Mouse (Mus musculus) forebrain, postnatal 0 days (tissue): Measurements from ENCODE around the gene Mcm8. TPM values are rescaled to one million over a fixed set of nuclear protein-coding genes. Genes with fewer than 3 reads are reported as not detected.

Experiments
- ATAC-seq: fragments of 200-750 bp; cut with Nextera tagmentation; 2 replicates; pipeline ENCODE4 v1.8.0; 2017; ENCODE audit warnings: mild to moderate bottlenecking, moderate library complexity
- DNase-seq: peaks from one replicate; pipeline ENCODE4 v3.0.0-alpha.2; 2015
- H3K27ac ChIP-seq: fragments of 300-500 bp; sonication (generic); 2 replicates; pipeline ENCODE4 v1.5.1; 2014; ENCODE audit warnings: low read depth, mild to moderate bottlenecking, antibody characterized with exemption, low read length, moderate library complexity, mixed read lengths
- H3K27me3 ChIP-seq: fragments of 300-500 bp; sonication (generic); 2 replicates; pipeline ENCODE4 v1.6.1; 2014; ENCODE audit warnings: mild to moderate bottlenecking, low read length, mixed read lengths; ENCODE audit not compliant: insufficient read depth
- H3K36me3 ChIP-seq: fragments of 300-500 bp; sonication (generic); 2 replicates; pipeline ENCODE4 v1.6.1; 2014; ENCODE audit warnings: mild to moderate bottlenecking, moderate library complexity; ENCODE audit not compliant: insufficient read depth
- H3K4me1 ChIP-seq: fragments of 300-500 bp; sonication (generic); 2 replicates; pipeline ENCODE4 v1.6.1; 2014; ENCODE audit warnings: antibody characterized with exemption; ENCODE audit not compliant: insufficient read depth
- H3K4me2 ChIP-seq: fragments of 300-500 bp; sonication (generic); 2 replicates; pipeline ENCODE4 v1.6.1; 2014; ENCODE audit warnings: low read depth, mild to moderate bottlenecking, moderate library complexity
- H3K4me3 ChIP-seq: fragments of 300-500 bp; sonication (generic); 2 replicates; pipeline ENCODE4 v1.5.1; 2014; ENCODE audit warnings: low read depth, low read length, mixed read lengths
- H3K9ac ChIP-seq: fragments of 300-500 bp; sonication (generic); 2 replicates; pipeline ENCODE4 v1.6.1; 2014; ENCODE audit warnings: mild to moderate bottlenecking
- H3K9me3 ChIP-seq: fragments of 300-500 bp; sonication (generic); 2 replicates; pipeline ENCODE4 v1.6.1; 2016; ENCODE audit warnings: low read length
- CTCF ChIP-seq: sonication (generic); IDR thresholded peaks from 2 replicates; pipeline ENCODE4 v1.5.1; 2016; ENCODE audit warnings: antibody characterized with exemption, control low read depth, low read depth
- WGBS: fragments of 180-500 bp; shearing (Covaris S2); extraction: QIAGEN DNeasy Blood & Tissue Kit; methylation state at CpG from one replicate; pipeline ENCODE4 v1.1.7; 2014; 5-methylcytosine and 5-hydroxymethylcytosine counted together
- polyA plus RNA-seq: library from polyadenylated mRNA; unstranded; fragments of >200 nt; fragmentation: Nextera tagmentation; extraction: Ambion mirVana; gene quantifications from 2 replicates; pipeline ENCODE4 v1.2.1, GENCODE M21; 2015
- total RNA-seq: library from RNA; depleted of rRNA; stranded (reverse); fragments of >200 nt; gene quantifications from 2 replicates; pipeline ENCODE4 v1.2.3, GENCODE M21; 2014

The Mcm8 gene
- total and polyA plus RNA-seq, 2 experiments from 2014 or later: 3.9 to 4.6 TPM

DNA sequence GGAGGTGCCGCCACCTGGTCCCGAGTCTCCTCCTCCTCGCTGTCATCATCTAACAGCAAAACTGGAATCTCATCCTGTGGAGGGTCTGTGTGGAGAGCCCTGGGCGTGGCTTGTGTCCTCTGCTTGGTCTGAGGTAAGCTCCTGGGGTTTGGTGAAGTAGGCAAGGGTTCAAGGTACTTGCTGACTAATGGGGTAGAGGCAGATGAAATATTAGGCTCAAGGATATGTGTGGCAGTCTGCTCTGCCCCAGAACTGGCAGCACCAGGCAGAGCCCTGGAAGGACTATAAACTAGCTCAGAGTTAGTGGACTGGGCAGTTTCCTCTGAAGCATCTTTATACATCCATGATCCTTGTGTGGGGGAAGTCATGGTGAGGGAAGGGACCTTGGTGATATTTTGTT, 54.3 kb downstream of the Mcm8 start:
- Histone ChIP-seq H3K27me3 (no peaks in the 10 kb centered on the region), H3K9ac (no peak overlapping the region), H3K36me3 (peaks cover 18% of the 10 kb centered on the region; the same call in 1 of the 2 replicates), H3K4me3 (no peak overlapping the region), H3K4me1 (no peaks in the 10 kb centered on the region), H3K4me2 (no peak overlapping the region), H3K27ac (no peak overlapping the region), H3K9me3 (no peaks in the 10 kb centered on the region)
- 88% methylated on average over 4 of the region's 4 CpGs for WGBS
- ATAC-seq: no peak
- no peak for TF ChIP-seq CTCF
- no peak for DNase-seq

DNA sequence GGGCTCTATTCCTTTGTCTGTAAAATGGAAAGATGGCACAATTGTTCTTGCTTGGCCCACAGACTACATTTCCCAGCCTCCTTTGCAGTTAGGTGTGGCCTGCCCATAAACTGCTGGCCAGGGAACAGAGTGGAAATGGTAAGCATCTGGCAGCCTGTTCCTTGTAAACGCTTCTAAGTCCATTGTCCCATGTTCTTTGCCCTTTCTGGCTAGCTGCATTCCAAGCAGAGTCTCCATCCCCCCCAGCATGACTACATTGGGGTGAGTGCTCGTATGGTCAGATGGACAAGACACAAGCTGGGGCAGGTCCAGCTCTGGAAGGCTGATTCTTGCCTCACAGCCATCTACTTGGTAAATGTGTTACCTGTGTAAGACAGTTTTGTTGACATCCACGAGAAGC, 55.7 kb downstream of the Mcm8 start:
- ATAC-seq (no peak), DNase-seq (no peak)
- no peak for TF ChIP-seq CTCF
- no peak overlapping the region for H3K4me3 ChIP-seq
- H3K4me2 ChIP-seq: no peak overlapping the region
- no peaks in the 10 kb centered on the region for H3K4me1 ChIP-seq
- no peak overlapping the region for H3K9ac ChIP-seq
- H3K9me3 ChIP-seq: no peaks in the 10 kb centered on the region
- WGBS: 71% methylated on average over 3 of the region's 3 CpGs
- no peaks in the 10 kb centered on the region for H3K27me3 ChIP-seq
- peaks cover 12% of the 10 kb centered on the region; the same call in 1 of the 2 replicates for H3K36me3 ChIP-seq
- no peak overlapping the region for H3K27ac ChIP-seq

DNA sequence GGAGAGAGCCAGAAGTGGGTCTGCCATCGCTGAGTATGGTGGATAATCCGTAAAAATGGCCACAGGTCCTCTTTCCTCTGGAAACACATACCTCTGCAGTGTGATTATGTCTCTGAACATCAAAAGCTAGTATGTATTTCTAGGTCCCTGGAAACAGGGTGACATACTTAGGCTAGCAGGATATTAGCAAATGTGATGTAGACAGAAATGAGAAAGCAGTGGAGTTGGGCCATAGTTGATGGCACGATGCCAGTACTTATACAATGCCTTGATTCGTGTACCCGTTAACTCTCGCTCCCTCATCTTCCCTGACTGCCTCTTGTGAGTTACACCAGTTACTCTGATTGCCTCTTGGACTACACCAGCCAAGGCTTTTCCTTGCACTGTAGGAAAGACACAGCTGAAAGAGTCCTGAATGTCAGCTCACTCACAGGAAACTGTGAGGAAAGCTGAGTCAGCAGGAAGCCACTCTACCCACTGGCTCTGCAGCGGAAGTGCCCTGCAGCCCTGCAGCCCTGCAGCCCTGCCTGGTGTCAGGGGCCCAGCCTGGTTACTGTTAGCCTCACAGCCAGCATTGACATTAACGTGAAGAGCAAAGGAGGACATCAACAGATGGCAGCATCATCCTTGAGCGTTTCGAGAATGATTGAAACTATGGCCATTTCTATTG, 57.9 kb downstream of the Mcm8 start:
- WGBS: 73% methylated on average over 10 of the region's 10 CpGs
- Histone ChIP-seq H3K27ac (no peak overlapping the region), H3K9ac (no peak overlapping the region), H3K27me3 (peaks cover 9% of the 10 kb centered on the region), H3K36me3 (no peaks in the 10 kb centered on the region), H3K9me3 (no peaks in the 10 kb centered on the region), H3K4me1 (no peaks in the 10 kb centered on the region), H3K4me3 (no peak overlapping the region), H3K4me2 (no peak overlapping the region)
- ATAC-seq: no peak
- DNase-seq: no peak
- TF ChIP-seq CTCF: no peak

DNA sequence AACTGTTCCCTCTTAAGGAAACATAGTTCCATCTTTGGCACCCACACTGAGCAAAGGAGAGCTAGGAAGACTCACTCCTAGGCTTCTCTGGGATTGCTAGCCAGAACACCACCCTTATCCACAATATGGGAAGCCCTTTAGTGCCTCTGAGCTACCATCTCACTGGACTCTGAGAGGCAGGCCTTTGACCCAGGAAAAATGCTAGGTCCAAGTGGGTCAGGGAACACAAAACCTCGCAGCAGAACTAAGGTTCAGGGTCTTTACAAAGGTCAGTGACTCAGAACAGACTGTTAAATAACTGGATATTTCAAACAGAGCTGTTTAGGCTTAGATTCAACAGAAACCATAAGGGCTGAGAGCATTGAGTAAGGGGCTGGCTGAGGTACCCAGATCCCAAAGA, 61.0 kb downstream of the Mcm8 start:
- Histone ChIP-seq H3K36me3 (no peaks in the 10 kb centered on the region), H3K9ac (no peak overlapping the region), H3K4me2 (no peak overlapping the region), H3K27ac (no peak overlapping the region), H3K4me1 (no peaks in the 10 kb centered on the region), H3K27me3 (peaks cover 32% of the 10 kb centered on the region), H3K4me3 (no peak overlapping the region), H3K9me3 (no peaks in the 10 kb centered on the region)
- ATAC-seq: no peak
- 63% methylated on average over 1 of the region's 1 CpGs for WGBS
- no peak for TF ChIP-seq CTCF
- DNase-seq: no peak

DNA sequence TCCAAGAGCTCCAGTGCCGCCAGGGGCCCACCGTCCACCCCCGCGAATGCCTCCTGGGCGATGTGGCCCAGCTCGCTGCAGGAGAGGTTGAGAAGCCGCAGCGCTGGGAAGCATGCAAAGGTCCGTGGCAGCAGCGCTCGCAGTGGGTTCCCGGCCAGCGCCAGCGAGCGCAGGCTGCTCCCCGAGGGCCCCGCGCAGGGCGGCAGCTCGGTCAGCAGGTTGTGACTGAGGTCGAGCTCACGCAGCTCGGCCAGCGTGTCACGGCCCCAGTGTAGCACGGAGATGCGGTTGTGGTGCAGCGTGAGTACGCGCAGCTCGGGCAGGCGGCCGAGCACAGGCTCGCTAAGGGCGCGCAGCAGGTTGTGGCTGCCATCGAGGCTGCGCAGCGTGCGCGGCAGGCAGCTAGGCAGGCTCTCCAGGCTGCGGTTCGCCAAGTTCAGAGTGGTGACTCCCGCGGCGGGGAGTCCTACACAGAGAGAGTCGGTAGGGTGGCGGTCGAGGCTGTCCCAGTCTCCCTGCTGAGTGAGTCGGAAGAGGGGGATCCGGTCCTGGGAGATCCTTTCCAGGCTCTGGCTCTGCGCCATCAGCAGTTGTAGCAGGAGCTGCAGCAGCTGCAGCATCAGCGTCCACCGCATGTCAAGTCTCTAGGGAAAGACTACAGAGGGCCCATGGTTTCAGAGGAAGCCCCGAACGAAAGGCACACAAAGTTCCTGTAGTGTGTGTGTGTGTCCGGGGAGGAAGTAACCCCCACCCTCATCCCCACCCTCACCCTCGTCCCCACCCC, 63.5 kb downstream of the Mcm8 start:
- no peaks in the 10 kb centered on the region for H3K9me3 ChIP-seq
- DNase-seq (peak; percentile 81), ATAC-seq (peak; percentile 87)
- H3K27ac ChIP-seq: no peak overlapping the region
- 1% methylated on average over 58 of the region's 58 CpGs for WGBS
- H3K9ac ChIP-seq: peak overlapping the region; percentile 39
- H3K27me3 ChIP-seq: peaks cover 34% of the 10 kb centered on the region
- peak overlapping the region; percentile 47 for H3K4me3 ChIP-seq
- no peaks in the 10 kb centered on the region for H3K36me3 ChIP-seq
- H3K4me2 ChIP-seq: peak overlapping the region; percentile 91
- no peaks in the 10 kb centered on the region for H3K4me1 ChIP-seq
- TF ChIP-seq CTCF: no peak

DNA sequence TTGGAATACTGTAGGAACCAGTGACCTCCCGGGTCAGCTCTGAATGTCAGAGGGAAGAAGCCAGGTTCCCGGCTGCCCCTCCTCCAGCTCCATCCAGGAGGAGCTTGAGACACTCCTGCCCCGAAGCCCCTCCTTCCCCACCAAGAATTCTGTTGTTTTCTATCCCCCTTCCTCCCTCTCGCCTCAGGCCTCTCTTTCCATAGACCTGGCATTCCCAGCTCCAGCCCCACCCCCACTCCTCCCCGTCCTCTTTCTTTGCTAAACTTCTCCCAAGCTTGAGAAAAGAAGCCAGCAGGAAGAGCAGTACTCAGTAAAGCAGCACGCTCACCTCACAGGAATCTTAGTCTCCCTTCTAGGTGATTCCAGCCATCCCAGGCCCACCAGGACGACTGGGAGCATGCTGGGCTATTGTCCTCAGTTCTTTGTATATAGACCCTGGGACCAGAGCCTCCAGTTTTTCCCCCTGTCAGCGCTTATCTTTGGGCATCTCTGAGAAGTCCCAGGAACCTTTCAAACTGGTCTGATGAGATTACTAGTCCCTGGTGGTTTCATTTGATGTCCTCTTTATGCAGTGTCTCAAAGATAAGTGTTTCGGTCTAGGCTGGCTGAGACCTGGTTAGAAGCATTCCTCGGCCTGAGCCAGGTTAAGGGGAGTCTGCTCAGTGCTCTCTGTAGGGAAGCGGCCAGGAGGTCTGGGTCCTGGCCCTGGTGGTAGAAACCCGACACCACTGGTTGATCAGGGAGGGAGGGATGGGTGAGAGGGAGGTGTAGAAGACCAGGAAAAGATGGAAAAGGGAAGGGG, 65.1 kb downstream of the Mcm8 start, which contains the start of gene Lrrn4:
Lrrn4 (minus strand) TSS at position 48 of the 802 bp plus-strand sequence.
- no peaks in the 10 kb centered on the region for H3K36me3 ChIP-seq
- peak within 1 kb of the TSS; percentile 91 for H3K4me2 ChIP-seq
- no peak for ATAC-seq
- 9% methylated on average over 12 of the region's 12 CpGs for WGBS
- peaks cover 34% of the 10 kb centered on the region for H3K27me3 ChIP-seq
- TF ChIP-seq CTCF: no peak
- no peak within 1 kb of the TSS for H3K27ac ChIP-seq
- no peaks in the 10 kb centered on the region for H3K4me1 ChIP-seq
- H3K9ac ChIP-seq: no peak within 1 kb of the TSS; the same call in 1 of the 2 replicates
- no peaks in the 10 kb centered on the region for H3K9me3 ChIP-seq
- DNase-seq: no peak
- H3K4me3 ChIP-seq: peak within 1 kb of the TSS; percentile 47
